Mouse (Mus musculus): ENCODE measurements at regions not wholly inside any gene's neighbourhood (a gene's known extent, or its start where the extent isn't known, plus 50 kb on each side); places are given as distances from the start of the nearest gene placed in this dataset.

DNA sequence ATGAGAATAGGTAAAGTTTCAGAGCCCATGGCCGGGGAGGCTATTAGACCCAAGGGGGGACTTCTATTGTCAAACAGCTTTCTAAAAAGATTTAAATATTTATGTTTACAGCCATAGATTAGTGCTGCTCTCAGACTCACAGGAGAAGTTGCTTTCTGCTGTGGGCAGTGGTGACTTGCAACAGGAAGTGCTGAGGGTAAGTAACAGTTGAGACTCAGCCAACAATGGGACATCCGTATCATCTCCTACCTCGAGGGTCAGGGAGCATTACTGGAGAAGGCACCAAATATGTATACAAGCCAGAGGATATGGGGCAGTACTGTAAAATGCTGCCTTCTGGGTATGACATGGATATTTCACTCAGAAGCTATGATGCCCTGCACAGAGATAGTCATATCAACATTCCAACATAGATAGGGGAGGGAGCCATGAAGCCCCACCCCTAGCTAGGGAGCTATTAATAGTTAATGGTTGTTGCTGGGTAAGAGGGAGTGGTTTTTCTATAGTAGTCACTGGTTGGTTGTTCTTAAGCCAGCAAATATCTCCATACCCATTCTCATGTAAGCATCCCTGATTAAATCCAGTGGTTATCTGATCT lies 92.5 kb upstream of the Hs6st1 start:
- TF ChIP-seq CTCF (IDR thresholded peaks at IDR 0.05; ENCODE audit: extremely low read depth, insufficient read length, insufficient replicate concordance, low read depth, low read length) = no peak
- TF ChIP-seq POLR2A (IDR thresholded peaks at IDR 0.05; ENCODE audit: low read depth, low read length) = no peak
